Mouse (Mus musculus) macrophage (primary cell): ENCODE results near the gene Tmem239. TPM values are rescaled to one million over a fixed set of nuclear protein-coding genes. Genes with fewer than 3 reads are reported as not detected.

ENCODE experiments used
- H3K27ac ChIP-seq: fragments of 350-480 bp; formaldehyde crosslinking; 2 replicates; pipeline ENCODE4 v1.9.0; 2021
- H3K36me3 ChIP-seq: fragments of 350-480 bp; formaldehyde crosslinking; 2 replicates; pipeline ENCODE4 v1.9.0; 2021; ENCODE audit errors: inconsistent target
- H3K4me3 ChIP-seq: fragments of 350-480 bp; formaldehyde crosslinking; 2 replicates; pipeline ENCODE4 v1.9.0; 2021; ENCODE audit errors: inconsistent target
- H3K79me2 ChIP-seq: fragments of 350-480 bp; formaldehyde crosslinking; 2 replicates; pipeline ENCODE4 v1.9.0; 2021; ENCODE audit errors: inconsistent target
- WGBS: methylation state at CpG from one replicate; pipeline ENCODE4 v1.1.7; 2026; ENCODE audit warnings: inconsistent platforms; ENCODE audit not compliant: missing documents; 5-methylcytosine and 5-hydroxymethylcytosine counted together
- polyA plus RNA-seq: library from polyadenylated mRNA; stranded (reverse); fragments of 250-400 nt; gene quantifications from 3 replicates; pipeline ENCODE4 v1.2.4, GENCODE M21; 2018; ENCODE audit warnings: inconsistent platforms

Tmem239 gene
- polyA plus RNA-seq, 1 experiment from 2014 or later = not detected

GRCm38 (mm10) chr2:130451727-130452090 is 45.4 kb downstream of the Tmem239 start:
- H3K4me3 ChIP-seq = peak overlapping the region; percentile 85
- WGBS = 63% methylated on average over 3 of the region's 3 CpGs
- H3K27ac ChIP-seq = peak overlapping the region; percentile 81
- H3K36me3 ChIP-seq = no peaks in the 10 kb centered on the region
- peaks cover 63% of the 10 kb centered on the region for H3K79me2 ChIP-seq

- Histone ChIP-seq H3K4me3 (peak overlapping the region; percentile 85; the same call in 1 of the 2 replicates), H3K27ac (peak overlapping the region; percentile 81)
Measured at GRCm38 (mm10) chr2:130452266-130452665, 46.0 kb downstream of the Tmem239 start.

GRCm38 (mm10) chr2:130453421-130453820 is 47.1 kb downstream of the Tmem239 start:
- H3K4me3 ChIP-seq = no peak overlapping the region
- H3K79me2 ChIP-seq = peaks cover 81% of the 10 kb centered on the region
- H3K36me3 ChIP-seq = no peaks in the 10 kb centered on the region
- 75% methylated on average over 6 of the region's 6 CpGs for WGBS
- H3K27ac ChIP-seq = peak overlapping the region; percentile 81

More at GRCm38 (mm10) chr2:130452266-130452665, 46.0 kb downstream of the Tmem239 start:
- peaks cover 69% of the 10 kb centered on the region for H3K79me2 ChIP-seq
- no peaks in the 10 kb centered on the region for H3K36me3 ChIP-seq
- WGBS = 100% methylated on average over 1 of the region's 2 CpGs

GRCm38 (mm10) chr2:130454748-130455370 is 48.6 kb downstream of the Tmem239 start:
- H3K36me3 ChIP-seq = no peaks in the 10 kb centered on the region
- H3K79me2 ChIP-seq = peaks cover 95% of the 10 kb centered on the region
- no peak overlapping the region for H3K4me3 ChIP-seq
- 97% methylated on average over 6 of the region's 6 CpGs for whole genome bisulfite sequencing
- no peak overlapping the region for H3K27ac ChIP-seq

Other genes with a start within 250 kb of the Tmem239 start
- 53.8 to 226 TPM (median 142 TPM) in 3 replicates for gene Snrpb, start 227.1 kb upstream of the Tmem239 start, polyA plus RNA-seq
- gene Tmc2, start 211.3 kb upstream of the Tmem239 start, polyA plus RNA-seq = not detected in 3 replicates
- 38.9 to 156 TPM (median 72.2 TPM) in 3 replicates for gene Nop56, start 132.0 kb upstream of the Tmem239 start, polyA plus RNA-seq
- 93.5 to 120 TPM (median 103 TPM) in 3 replicates for gene Idh3b, start 121.9 kb upstream of the Tmem239 start, polyA plus RNA-seq
- not detected in 3 replicates for gene Ebf4, start 111.3 kb upstream of the Tmem239 start, polyA plus RNA-seq
- gene Cpxm1, start 8.9 kb upstream of the Tmem239 start, polyA plus RNA-seq = 0.23 TPM in 1 of 3 replicates, not detected in the others
- gene Gm28372, start 1.2 kb upstream of the Tmem239 start, polyA plus RNA-seq = not detected in 3 replicates
- gene 1700020A23Rik, start 1.2 kb upstream of the Tmem239 start, polyA plus RNA-seq = not detected in 3 replicates
- gene Vps16, start 17.9 kb downstream of the Tmem239 start, polyA plus RNA-seq = 40.1 to 54.6 TPM (median 47.9 TPM) in 3 replicates
- 9.0 to 12.8 TPM (median 11.4 TPM) in 3 replicates for gene Pced1a, start 18.2 kb downstream of the Tmem239 start, polyA plus RNA-seq
- gene Ptpra, start 43.8 kb downstream of the Tmem239 start, polyA plus RNA-seq = 146 to 403 TPM (median 209 TPM) in 3 replicates
- gene Mrps26, start 157.3 kb downstream of the Tmem239 start, polyA plus RNA-seq = 14.0 to 43.6 TPM (median 23.4 TPM) in 3 replicates
- gene Oxt, start 169.7 kb downstream of the Tmem239 start, polyA plus RNA-seq = not detected in 3 replicates
- gene Avp, start 176.1 kb downstream of the Tmem239 start, polyA plus RNA-seq = not detected in 3 replicates
- 5.1 to 6.4 TPM (median 6.0 TPM) in 3 replicates for gene Fastkd5, start 223.5 kb downstream of the Tmem239 start, polyA plus RNA-seq
- 3.2 to 4.9 TPM (median 3.9 TPM) in 3 replicates for gene Ubox5, start 223.6 kb downstream of the Tmem239 start, polyA plus RNA-seq
- 1.2 to 1.6 TPM (median 1.4 TPM) in 3 replicates for gene Lzts3, start 236.3 kb downstream of the Tmem239 start, polyA plus RNA-seq